Comparison of ENCODE assay signal across 19 mouse cellular contexts in the genomic region with DNA sequence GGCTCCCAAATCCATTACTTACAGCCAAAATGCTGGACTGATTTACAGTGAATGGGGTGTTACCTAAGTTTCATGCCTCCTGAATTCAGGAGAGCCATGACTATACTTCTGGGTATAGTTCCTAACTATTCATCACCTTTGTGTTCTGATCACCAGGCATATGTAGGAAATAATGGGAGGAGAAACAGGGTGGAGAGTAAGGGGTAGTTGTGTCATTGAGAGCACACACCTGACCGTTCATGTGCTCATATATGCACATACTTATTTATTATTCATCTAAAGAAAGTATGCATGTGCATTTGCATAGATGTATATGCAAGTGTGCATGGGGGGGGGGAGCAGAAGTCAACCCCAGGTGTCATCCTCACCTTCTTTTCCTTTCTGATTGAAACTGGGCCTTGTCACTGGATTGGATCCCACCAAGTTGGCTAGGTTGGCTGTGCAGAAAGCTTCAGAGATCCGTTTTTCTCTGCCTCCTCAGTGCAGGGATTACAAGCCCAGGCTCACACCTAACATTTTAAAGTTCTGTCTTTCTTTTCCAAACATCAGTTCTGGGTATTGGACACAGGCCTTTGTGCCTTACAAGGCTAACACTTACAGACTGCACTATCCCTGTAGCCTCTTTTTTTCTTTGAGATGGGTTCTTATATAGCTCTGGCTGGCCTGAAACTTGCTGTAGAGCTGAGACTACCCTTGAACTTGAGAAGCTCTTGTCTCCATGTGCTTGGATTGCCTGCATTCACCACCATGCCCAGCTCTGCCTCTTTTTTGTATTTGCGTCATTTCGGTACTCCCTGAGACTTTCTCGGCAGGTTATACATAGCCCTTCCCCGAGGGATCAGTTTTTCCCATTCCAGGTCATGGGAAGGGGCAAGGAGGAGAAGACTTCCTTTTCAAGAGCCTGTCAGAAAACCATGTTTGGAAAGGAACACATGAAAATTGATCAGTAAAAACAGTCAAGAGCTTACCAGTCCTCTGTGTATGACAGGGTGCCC. TPM values are rescaled to one million over a fixed set of nuclear protein-coding genes. Genes with fewer than 3 reads are reported as not detected.
"Had no signal": no experiment of that assay in that cellular context is flagged by ENCODE, and none has a peak within 500 bp of the region (broad histone marks: within the 10 kb centered on the region; RNA-seq: fewer than 3 reads in every experiment).

No protein-coding gene starts in this region.

- H3K9ac ChIP-seq: kidney, embryonic 15.5 days; limb, embryonic 12.5 days; limb, embryonic 15.5 days; liver, embryonic 12.5 days; liver, embryonic 15.5 days; midbrain, embryonic 13.5 days had no signal

- H3K9me3 ChIP-seq: kidney, embryonic 15.5 days; limb, embryonic 12.5 days; limb, embryonic 15.5 days; liver, embryonic 12.5 days; liver, embryonic 15.5 days; midbrain, embryonic 13.5 days had no signal

- ATAC-seq: intestine, postnatal 0 days; liver, embryonic 12.5 days; midbrain, embryonic 13.5 days had no signal

- H3K4me3 ChIP-seq: kidney, embryonic 15.5 days; limb, embryonic 12.5 days; limb, embryonic 15.5 days; liver, embryonic 12.5 days; liver, embryonic 15.5 days; midbrain, embryonic 13.5 days had no signal

- DNase-seq: kidney, adult 8-10 months; kidney, postnatal 14 days; kidney, postnatal 4 days; left cerebral cortex, postnatal 4 days; lung, adult 2 months; thymus, adult 18-20 months; thymus, postnatal 36 days had no signal

- H3K4me2 ChIP-seq: kidney, embryonic 15.5 days; limb, embryonic 12.5 days; limb, embryonic 15.5 days; liver, embryonic 12.5 days; liver, embryonic 15.5 days; midbrain, embryonic 13.5 days had no signal

- H3K27ac ChIP-seq: kidney, embryonic 15.5 days; limb, embryonic 12.5 days; limb, embryonic 15.5 days; liver, embryonic 12.5 days; liver, embryonic 15.5 days; macrophage; midbrain, embryonic 13.5 days had no signal

- H3K27me3 ChIP-seq: kidney, embryonic 15.5 days; limb, embryonic 12.5 days; limb, embryonic 15.5 days; midbrain, embryonic 13.5 days had no signal

- H3K36me3 ChIP-seq: kidney, embryonic 15.5 days; limb, embryonic 12.5 days; limb, embryonic 15.5 days; liver, embryonic 12.5 days; liver, embryonic 15.5 days; midbrain, embryonic 13.5 days had no signal

RNA-seq across cellular contexts. Expression of gene Tmigd3, which starts 3.0 kb away (rescaled TPM):
- polyA plus RNA-seq: kidney, embryonic 15.5 days; lung, embryonic 16.5 days; midbrain, embryonic 13.5 days; midbrain, postnatal 0 days; neural tube, embryonic 11.5 days; neural tube, embryonic 14.5 days had no signal

RNA-seq across cellular contexts. Expression of gene Adora3, which starts 3.1 kb away (rescaled TPM):
- polyA plus RNA-seq: kidney, embryonic 15.5 days; limb, embryonic 12.5 days had no signal
